In genomic region chr2:38072061-38072460, GRCm38 (mm10) we compare ENCODE assay signal across 20 mouse cellular contexts.
A peak's percentile ranks its signal among the peaks of the same experiment; 100 is the strongest.
DNase-seq lines count a peak whose midpoint lies in the region; ATAC-seq and TF ChIP-seq lines count a peak whose summit lies in the region.
"Had no signal": no experiment of that assay in that cellular context is flagged by ENCODE, and none has a peak within 500 bp of the region (broad histone marks: within the 10 kb centered on the region; RNA-seq: fewer than 3 reads in every experiment).

No protein-coding gene starts in this region.

- H3K9me3 ChIP-seq in intestine, postnatal 0 days (ENCODE audit: control insufficient read depth) = no peaks in the 10 kb centered on the region
- H3K9me3 ChIP-seq: forebrain, embryonic 10.5 days; hindbrain, embryonic 12.5 days; liver, embryonic 13.5 days had no signal

- H3K27ac ChIP-seq in spleen, adult 2 months (ENCODE audit: insufficient read depth, low read length) = no peak overlapping the region
- H3K27ac ChIP-seq in intestine, postnatal 0 days (ENCODE audit: low read depth, low read length) = no peak overlapping the region
- H3K27ac ChIP-seq: forebrain, embryonic 10.5 days; hindbrain, embryonic 12.5 days; kidney, postnatal 0 days; layer of hippocampus, adult 2 months; liver, embryonic 13.5 days had no signal

- no peak for TF ChIP-seq CTCF in spleen, adult 2 months (IDR thresholded peaks at IDR 0.05; ENCODE audit: extremely low read depth, insufficient read depth, insufficient read length, insufficient replicate concordance)
- no peak for TF ChIP-seq CTCF in intestine, postnatal 0 days (IDR thresholded peaks at IDR 0.05; ENCODE audit: low read depth)

- peak; percentile 5 to 27 for DNase-seq in spleen, adult 2 months (ENCODE audit: low read depth in 1 of 2, low spot score in 2 of 2)
- no peak for DNase-seq in spleen, postnatal 10 days (ENCODE audit: low spot score in 2 of 2)
- DNase-seq in CD8-positive naive resting alpha-beta T cell, adult 2 months (ENCODE audit: low read depth in 2 of 2, low spot score in 2 of 2) = peak; percentile 9 to 15
- DNase-seq in cerebellum, adult 18-20 months = no peak
- DNase-seq in kidney, postnatal 25 days = no peak
- DNase-seq: adrenal gland, postnatal 25 days; cerebellum, adult 8-10 months; gastrocnemius, postnatal 10 days; kidney, adult 11 months; liver, embryonic 13.5 days; right cerebral cortex, adult 18-20 months; thymus, postnatal 25 days had no signal

- peak; percentile 83 for ATAC-seq in hematopoietic stem cell, adult 5-6 weeks (replicated peaks in 1 of 2; ENCODE audit: insufficient read depth in 1 of 2, low FRiP score in 2 of 2, low TSS enrichment in 1 of 2, low read depth in 1 of 2, poor library complexity in 2 of 2, severe bottlenecking in 2 of 2)
- no peak for ATAC-seq in intestine, postnatal 0 days
- ATAC-seq: lung, postnatal 0 days had no signal

- H3K4me1 ChIP-seq in spleen, adult 2 months (ENCODE audit: control insufficient read depth, insufficient read depth, insufficient read length) = peaks cover 10% of the 10 kb centered on the region; the same call in 1 of the 2 replicates
- no peaks in the 10 kb centered on the region for H3K4me1 ChIP-seq in intestine, postnatal 0 days (replicated peaks; ENCODE audit: control insufficient read depth, insufficient read depth, low read length)
- H3K4me1 ChIP-seq: hindbrain, embryonic 12.5 days had no signal

- no peak overlapping the region for H3K9ac ChIP-seq in intestine, postnatal 0 days (ENCODE audit: low read depth, low read length)
- H3K9ac ChIP-seq: hindbrain, embryonic 12.5 days; liver, embryonic 13.5 days had no signal

- H3K4me2 ChIP-seq in intestine, postnatal 0 days (replicated peaks; ENCODE audit: low read depth) = no peak overlapping the region
- H3K4me2 ChIP-seq: hindbrain, embryonic 12.5 days; liver, embryonic 13.5 days; midbrain, embryonic 11.5 days had no signal

- H3K4me3 ChIP-seq in spleen, adult 2 months (ENCODE audit: extremely low read depth, insufficient read depth, insufficient read length) = no peak overlapping the region
- no peak overlapping the region for H3K4me3 ChIP-seq in intestine, postnatal 0 days (ENCODE audit: low read depth, low read length)
- H3K4me3 ChIP-seq: forebrain, embryonic 10.5 days; hindbrain, embryonic 12.5 days; layer of hippocampus, adult 2 months; liver, embryonic 13.5 days had no signal

- no peaks in the 10 kb centered on the region for H3K27me3 ChIP-seq in spleen, adult 2 months (ENCODE audit: control insufficient read depth, insufficient read depth, low read length)
- H3K27me3 ChIP-seq in intestine, postnatal 0 days (replicated peaks; ENCODE audit: control insufficient read depth, insufficient read depth, low read length) = no peaks in the 10 kb centered on the region
- H3K27me3 ChIP-seq: hindbrain, embryonic 12.5 days; liver, embryonic 13.5 days had no signal

- H3K36me3 ChIP-seq in spleen, adult 2 months (ENCODE audit: control insufficient read depth, insufficient read depth, low read length) = no peaks in the 10 kb centered on the region
- no peaks in the 10 kb centered on the region for H3K36me3 ChIP-seq in intestine, postnatal 0 days (ENCODE audit: control insufficient read depth, insufficient read depth)
- H3K36me3 ChIP-seq: hindbrain, embryonic 12.5 days; liver, embryonic 13.5 days had no signal

- no peak for TF ChIP-seq POLR2A in spleen, adult 2 months (IDR thresholded peaks at IDR 0.05; ENCODE audit: low read depth, low read length)

Comparison
In these comparisons a context has a peak if more than half of its experiments do, and no peak if none do; other contexts are left out.
1. DNase-seq: peak in spleen, adult 2 months (2 of 2) and CD8-positive naive resting alpha-beta T cell, adult 2 months (2 of 2); none in spleen, postnatal 10 days (0 of 2), cerebellum, adult 18-20 months (0 of 2) and kidney, postnatal 25 days (0 of 2).